Mouse (Mus musculus): Measurements from ENCODE around the gene Acot3. TPM values are rescaled to one million over a fixed set of nuclear protein-coding genes. Genes with fewer than 3 reads are reported as not detected.

Acot3 gene
- polyA plus RNA-seq (2014; fragmentation: Illumina TruSeq; extraction: RNeasy Lipid Tissue Mini Kit (QIAGEN cat#74804); ENCODE audit: low replicate concordance), result 0.45 TPM

DNA sequence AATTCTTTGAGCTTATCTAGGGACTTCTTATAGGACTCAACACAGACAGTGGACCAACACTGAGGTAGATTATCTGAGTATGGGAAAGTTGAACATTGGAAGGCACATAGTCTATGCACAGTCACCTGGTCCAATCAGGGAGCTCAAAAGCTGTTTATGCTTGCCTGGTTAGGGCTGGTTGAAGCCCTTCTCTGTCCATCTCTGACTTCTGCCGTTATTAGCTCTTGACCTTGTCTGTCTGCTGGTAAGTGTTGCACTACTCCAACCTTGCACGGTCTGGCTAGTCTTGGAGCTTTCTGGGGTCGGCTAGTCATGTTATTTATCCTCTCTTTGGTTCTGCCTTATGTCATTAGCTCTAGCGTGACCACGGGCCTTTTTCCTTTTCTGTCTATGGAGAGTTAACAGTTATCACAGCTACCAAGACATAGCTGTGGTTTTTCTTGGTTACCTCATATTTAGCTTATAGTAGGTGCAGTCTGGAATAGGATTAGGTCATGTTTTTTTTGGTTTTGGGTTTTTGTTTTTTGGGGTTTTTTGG, at the start of gene Acot3:
TSS of gene Acot3 (plus strand) at position 208 of the 538 bp plus-strand sequence.

DNA sequence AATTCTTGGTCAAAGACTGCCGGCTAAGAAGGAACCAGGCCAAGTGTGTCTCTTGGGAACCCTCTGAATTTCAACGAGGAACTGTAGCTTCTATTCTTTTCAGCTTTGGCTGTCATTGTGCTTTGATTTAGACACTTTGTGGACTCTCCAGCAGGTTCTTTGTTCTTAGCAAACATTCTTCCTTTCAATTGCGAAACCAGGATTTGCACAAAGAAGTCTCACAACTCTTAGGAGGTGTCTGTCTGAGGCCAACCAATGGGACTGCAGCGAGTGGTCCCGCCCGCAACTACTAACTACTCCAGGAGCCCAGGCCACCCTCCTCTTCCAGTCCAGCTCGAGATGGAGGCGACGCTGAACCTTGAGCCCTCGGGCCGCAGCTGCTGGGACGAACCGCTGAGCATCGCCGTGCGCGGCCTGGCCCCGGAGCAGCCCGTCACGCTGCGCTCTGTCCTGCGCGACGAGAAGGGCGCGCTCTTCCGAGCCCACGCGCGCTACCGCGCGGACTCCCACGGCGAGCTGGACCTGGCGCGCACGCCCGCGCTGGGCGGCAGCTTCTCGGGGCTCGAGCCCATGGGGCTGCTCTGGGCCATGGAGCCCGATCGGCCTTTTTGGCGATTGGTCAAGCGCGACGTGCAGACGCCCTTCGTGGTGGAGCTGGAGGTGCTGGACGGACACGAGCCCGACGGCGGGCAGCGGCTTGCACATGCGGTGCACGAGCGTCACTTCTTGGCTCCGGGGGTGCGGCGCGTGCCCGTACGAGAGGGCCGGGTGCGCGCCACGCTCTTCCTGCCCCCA, 42.6 kb upstream of the Acot3 start, which contains the start of gene Acot1:
TSS of gene Acot1 (plus strand) at position 320 of the 795 bp plus-strand sequence.

DNA sequence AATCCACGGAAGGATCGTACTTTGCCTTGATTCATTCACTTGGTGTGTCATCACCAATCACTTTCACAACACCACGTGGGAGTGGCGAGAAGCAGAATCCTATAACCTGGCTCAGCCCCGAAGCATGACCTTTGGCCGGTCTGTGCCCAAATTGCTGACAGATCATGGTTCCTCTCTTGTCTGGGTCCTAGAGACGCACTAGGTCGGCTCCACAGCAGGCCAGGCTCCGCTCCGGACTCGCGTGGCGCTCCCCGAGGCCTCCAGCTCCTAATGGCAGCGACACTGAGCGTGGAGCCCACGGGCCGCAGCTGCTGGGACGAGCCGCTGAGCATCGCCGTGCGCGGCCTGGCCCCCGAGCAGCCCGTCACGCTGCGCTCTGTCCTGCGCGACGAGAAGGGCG, 13.7 kb upstream of the Acot3 start, which contains the start of gene Acot4:
TSS of gene Acot4 (plus strand) at position 139 of the 400 bp plus-strand sequence.

DNA sequence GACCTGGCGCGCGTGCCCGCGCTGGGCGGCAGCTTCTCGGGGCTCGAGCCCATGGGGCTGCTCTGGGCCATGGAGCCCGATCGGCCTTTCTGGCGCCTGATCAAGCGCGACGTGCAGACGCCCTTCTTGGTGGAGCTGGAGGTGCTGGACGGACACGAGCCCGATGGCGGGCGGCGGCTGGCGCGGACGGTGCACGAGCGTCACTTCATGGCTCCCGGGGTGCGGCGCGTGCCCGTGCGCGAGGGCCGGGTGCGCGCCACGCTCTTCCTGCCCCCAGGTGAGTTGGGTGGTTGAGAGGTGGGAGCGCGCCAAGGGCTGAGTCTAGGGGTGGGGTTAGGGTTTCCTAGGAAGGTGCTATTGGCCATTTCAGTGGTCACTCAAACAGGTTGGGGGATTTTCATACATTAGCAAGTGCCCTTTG, 13.2 kb upstream of the Acot3 start, which contains the start of gene Gm49366:
TSS of gene Gm49366 (plus strand) at position 245 of the 421 bp plus-strand sequence.

DNA sequence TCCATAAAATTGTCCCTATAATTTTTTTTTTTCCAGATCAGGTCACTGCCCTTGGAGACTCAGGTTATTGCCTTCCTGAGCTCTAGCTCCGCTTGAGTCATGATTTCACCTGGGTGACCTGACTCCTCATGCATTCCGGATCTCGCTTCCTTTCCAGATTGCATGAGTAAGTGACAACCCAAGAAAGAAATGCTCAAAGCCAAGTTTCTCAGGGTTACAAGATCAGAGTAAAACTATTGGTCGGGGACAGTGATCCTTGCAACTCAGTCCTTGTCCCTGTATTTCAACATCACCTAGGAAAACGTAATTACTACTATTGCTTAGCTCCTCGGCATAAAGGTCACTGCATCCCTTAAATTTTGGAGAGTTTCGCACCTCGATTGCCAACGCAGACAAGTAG, 17.0 kb downstream of the Acot3 start, which contains the start of gene Acot5:
TSS of gene Acot5 (plus strand) at position 340 of the 400 bp plus-strand sequence.

DNA sequence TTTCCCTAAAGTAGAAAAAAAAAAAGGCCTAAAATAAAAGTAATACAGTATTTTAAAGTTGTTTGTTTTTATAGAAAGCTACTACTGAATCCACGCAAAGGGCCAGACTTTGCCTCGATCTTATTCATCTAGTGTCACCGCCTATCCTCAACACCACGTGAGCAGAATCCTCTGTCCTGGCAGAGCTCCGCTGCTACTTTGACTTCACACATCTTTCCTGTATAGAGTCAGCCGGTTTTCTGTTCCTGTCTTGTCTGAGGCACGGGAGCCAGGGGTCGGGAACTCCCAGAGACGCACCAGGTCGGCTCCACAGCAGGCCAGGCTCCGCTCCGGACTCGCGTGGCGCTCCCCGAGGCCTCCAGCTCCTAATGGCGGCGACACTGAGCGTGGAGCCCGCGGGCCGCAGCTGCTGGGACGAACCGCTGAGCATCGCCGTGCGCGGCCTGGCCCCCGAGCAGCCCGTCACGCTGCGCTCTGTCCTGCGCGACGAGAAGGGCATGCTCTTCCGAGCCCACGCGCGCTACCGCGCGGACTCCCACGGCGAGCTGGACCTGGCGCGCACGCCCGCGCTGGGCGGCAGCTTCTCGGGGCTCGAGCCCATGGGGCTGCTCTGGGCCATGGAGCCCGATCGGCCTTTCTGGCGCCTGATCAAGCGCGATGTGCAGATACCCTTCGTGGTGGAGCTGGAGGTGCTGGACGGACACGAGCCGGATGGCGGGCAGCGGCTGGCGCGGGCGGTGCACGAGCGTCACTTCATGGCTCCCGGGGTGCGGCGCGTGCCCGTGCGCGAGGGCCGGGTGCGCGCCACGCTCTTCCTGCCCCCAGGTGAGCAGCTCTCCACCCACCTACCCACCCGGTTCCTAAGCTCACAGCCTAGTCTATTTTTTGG, 48.9 kb downstream of the Acot3 start, which contains the start of gene Acot6:
TSS of gene Acot6 (plus strand) at position 51 of the 889 bp plus-strand sequence.

Other genes starting within 250 kb of the Acot3 start
- gene Numb, start 130.2 kb upstream of the Acot3 start, polyA plus RNA-seq (2014; fragmentation: Illumina TruSeq; extraction: RNeasy Lipid Tissue Mini Kit (QIAGEN cat#74804); ENCODE audit: low replicate concordance), result 56.8 TPM
- 1.1 TPM for gene Riox1, start 101.5 kb upstream of the Acot3 start, polyA plus RNA-seq (2014; fragmentation: Illumina TruSeq; extraction: RNeasy Lipid Tissue Mini Kit (QIAGEN cat#74804); ENCODE audit: low replicate concordance)
- gene Heatr4, start 67.3 kb upstream of the Acot3 start, polyA plus RNA-seq (2014; fragmentation: Illumina TruSeq; extraction: RNeasy Lipid Tissue Mini Kit (QIAGEN cat#74804); ENCODE audit: low replicate concordance), result not detected
- 1.2 TPM for gene Acot2, start 64.3 kb upstream of the Acot3 start, polyA plus RNA-seq (2014; fragmentation: Illumina TruSeq; extraction: RNeasy Lipid Tissue Mini Kit (QIAGEN cat#74804); ENCODE audit: low replicate concordance)
- 9.7 TPM for gene Acot1, start 42.7 kb upstream of the Acot3 start, polyA plus RNA-seq (2014; fragmentation: Illumina TruSeq; extraction: RNeasy Lipid Tissue Mini Kit (QIAGEN cat#74804); ENCODE audit: low replicate concordance)
- 45.4 TPM for gene Acot4, start 13.8 kb upstream of the Acot3 start, polyA plus RNA-seq (2014; fragmentation: Illumina TruSeq; extraction: RNeasy Lipid Tissue Mini Kit (QIAGEN cat#74804); ENCODE audit: low replicate concordance)
- gene Gm49366, start 13.2 kb upstream of the Acot3 start, polyA plus RNA-seq (2014; fragmentation: Illumina TruSeq; extraction: RNeasy Lipid Tissue Mini Kit (QIAGEN cat#74804); ENCODE audit: low replicate concordance), result not detected
- not detected for gene Acot5, start 17.2 kb downstream of the Acot3 start, polyA plus RNA-seq (2014; fragmentation: Illumina TruSeq; extraction: RNeasy Lipid Tissue Mini Kit (QIAGEN cat#74804); ENCODE audit: low replicate concordance)
- gene Acot6, start 48.5 kb downstream of the Acot3 start, polyA plus RNA-seq (2014; fragmentation: Illumina TruSeq; extraction: RNeasy Lipid Tissue Mini Kit (QIAGEN cat#74804); ENCODE audit: low replicate concordance), result 6.0 TPM
- 6.5 TPM for gene Dnal1, start 62.2 kb downstream of the Acot3 start, polyA plus RNA-seq (2014; fragmentation: Illumina TruSeq; extraction: RNeasy Lipid Tissue Mini Kit (QIAGEN cat#74804); ENCODE audit: low replicate concordance)
- not detected for gene Pnma1, start 96.3 kb downstream of the Acot3 start, polyA plus RNA-seq (2014; fragmentation: Illumina TruSeq; extraction: RNeasy Lipid Tissue Mini Kit (QIAGEN cat#74804); ENCODE audit: low replicate concordance)
- 9.1 TPM for gene Elmsan1, start 166.7 kb downstream of the Acot3 start, polyA plus RNA-seq (2014; fragmentation: Illumina TruSeq; extraction: RNeasy Lipid Tissue Mini Kit (QIAGEN cat#74804); ENCODE audit: low replicate concordance)
- gene Ptgr2, start 233.1 kb downstream of the Acot3 start, polyA plus RNA-seq (2014; fragmentation: Illumina TruSeq; extraction: RNeasy Lipid Tissue Mini Kit (QIAGEN cat#74804); ENCODE audit: low replicate concordance), result 119 TPM